ENCODE assay signal across 8 mouse cellular contexts in the genomic region with DNA sequence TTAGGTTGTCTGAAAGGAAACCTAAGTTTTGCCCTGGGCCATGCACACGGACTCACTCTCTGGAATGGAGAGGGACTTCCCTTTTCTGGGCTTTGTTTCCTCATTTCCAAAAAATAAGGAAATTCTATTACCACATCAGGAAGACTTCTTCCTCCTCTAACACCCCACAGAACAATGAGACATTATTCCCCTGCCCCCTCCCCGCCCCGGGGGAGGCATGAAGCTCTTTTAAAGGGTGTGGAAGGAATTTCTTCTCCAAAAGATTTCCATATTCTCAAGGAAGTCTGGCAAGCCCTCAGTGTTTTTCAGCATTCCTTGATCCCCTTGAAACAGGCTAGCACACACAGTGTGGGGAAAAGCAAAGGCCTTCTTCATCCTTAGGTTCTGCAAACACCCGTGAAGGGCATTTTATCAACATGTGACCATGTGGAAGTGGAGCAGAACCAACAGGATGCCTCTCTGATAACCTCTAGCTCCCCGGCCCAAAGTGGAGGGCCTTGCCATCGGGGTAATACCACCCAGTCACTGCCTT.
A peak's percentile ranks its signal among the peaks of the same experiment; 100 is the strongest.
DNase-seq lines count a peak whose midpoint lies in the region; ATAC-seq and TF ChIP-seq lines count a peak whose summit lies in the region.

No protein-coding gene starts in this region.

- H3K9me3 ChIP-seq in midbrain, embryonic 11.5 days (ENCODE audit: control insufficient read depth, low read length), result no peaks in the 10 kb centered on the region
- no peaks in the 10 kb centered on the region for H3K9me3 ChIP-seq in midbrain, embryonic 15.5 days
- no peaks in the 10 kb centered on the region for H3K9me3 ChIP-seq in heart, embryonic 10.5 days
- no peaks in the 10 kb centered on the region for H3K9me3 ChIP-seq in midbrain, postnatal 0 days (ENCODE audit: low read length)

- no peaks in the 10 kb centered on the region for H3K27me3 ChIP-seq in midbrain, embryonic 11.5 days (ENCODE audit: control insufficient read depth, insufficient read depth, low read length)
- no peaks in the 10 kb centered on the region for H3K27me3 ChIP-seq in midbrain, embryonic 15.5 days (replicated peaks)
- H3K27me3 ChIP-seq in heart, embryonic 10.5 days (ENCODE audit: insufficient read depth, poor library complexity, severe bottlenecking), result no peaks in the 10 kb centered on the region
- H3K27me3 ChIP-seq in midbrain, postnatal 0 days (ENCODE audit: insufficient read depth, low read length), result no peaks in the 10 kb centered on the region

- peaks cover 13% of the 10 kb centered on the region for H3K4me1 ChIP-seq in midbrain, embryonic 11.5 days (ENCODE audit: control insufficient read depth, insufficient read depth, low read length)
- H3K4me1 ChIP-seq in midbrain, embryonic 15.5 days, result peaks cover 15% of the 10 kb centered on the region
- H3K4me1 ChIP-seq in heart, embryonic 10.5 days, result peaks cover 31% of the 10 kb centered on the region
- peaks cover 5% of the 10 kb centered on the region; the same call in 1 of the 2 replicates for H3K4me1 ChIP-seq in midbrain, postnatal 0 days (ENCODE audit: insufficient read depth, low read length)

- 75% methylated on average over 6 of the region's 6 CpGs for WGBS in midbrain, embryonic 11.5 days
- 75% methylated on average over 6 of the region's 6 CpGs for WGBS in midbrain, embryonic 15.5 days
- WGBS in heart, embryonic 10.5 days, result 41% methylated on average over 6 of the region's 6 CpGs
- 74% methylated on average over 6 of the region's 6 CpGs for WGBS in midbrain, postnatal 0 days

- TF ChIP-seq CTCF in midbrain, postnatal 0 days (IDR thresholded peaks at IDR 0.05), result no peak

- DNase-seq in midbrain, embryonic 11.5 days (ENCODE audit: low spot score, missing footprints), result peak; percentile 78
- DNase-seq in heart, embryonic 10.5 days (ENCODE audit: low spot score), result no peak
- DNase-seq in kidney, postnatal 25 days, result peak; percentile 55 to 83
- DNase-seq in skeletal muscle tissue, adult 2 months (ENCODE audit: low read depth, low spot score), result peak; percentile 45
- no peak for DNase-seq in right cerebral cortex, postnatal 25 days
- no peak for DNase-seq in layer of hippocampus, adult 18-20 months (ENCODE audit: low spot score in 2 of 2)
- no peak for DNase-seq in midbrain, postnatal 0 days (ENCODE audit: low spot score)

- no peak for ATAC-seq in midbrain, embryonic 11.5 days (ENCODE audit: low FRiP score)
- ATAC-seq in midbrain, embryonic 15.5 days (replicated peaks), result no peak
- no peak for ATAC-seq in midbrain, postnatal 0 days (ENCODE audit: low FRiP score)

- H3K4me2 ChIP-seq in midbrain, embryonic 11.5 days, result no peak overlapping the region
- no peak overlapping the region for H3K4me2 ChIP-seq in midbrain, embryonic 15.5 days
- no peak overlapping the region for H3K4me2 ChIP-seq in midbrain, postnatal 0 days (ENCODE audit: low read depth, low read length, poor library complexity, severe bottlenecking)

- no peaks in the 10 kb centered on the region for H3K36me3 ChIP-seq in midbrain, embryonic 11.5 days (ENCODE audit: control insufficient read depth, insufficient read depth, low read length)
- H3K36me3 ChIP-seq in midbrain, embryonic 15.5 days (replicated peaks), result no peaks in the 10 kb centered on the region
- no peaks in the 10 kb centered on the region for H3K36me3 ChIP-seq in heart, embryonic 10.5 days
- no peaks in the 10 kb centered on the region for H3K36me3 ChIP-seq in midbrain, postnatal 0 days (ENCODE audit: insufficient read depth, low read length)

- H3K27ac ChIP-seq in midbrain, embryonic 11.5 days (ENCODE audit: low read depth, low read length), result no peak overlapping the region
- no peak overlapping the region for H3K27ac ChIP-seq in midbrain, embryonic 15.5 days
- H3K27ac ChIP-seq in heart, embryonic 10.5 days, result peak overlapping the region; percentile 42
- H3K27ac ChIP-seq in midbrain, postnatal 0 days (ENCODE audit: low read depth, low read length), result no peak overlapping the region

- H3K4me3 ChIP-seq in midbrain, embryonic 11.5 days (ENCODE audit: low read depth, low read length), result no peak overlapping the region
- no peak overlapping the region for H3K4me3 ChIP-seq in midbrain, embryonic 15.5 days
- no peak overlapping the region for H3K4me3 ChIP-seq in heart, embryonic 10.5 days
- H3K4me3 ChIP-seq in midbrain, postnatal 0 days (ENCODE audit: low read depth, low read length), result no peak overlapping the region

- no peak overlapping the region for H3K9ac ChIP-seq in midbrain, embryonic 11.5 days (ENCODE audit: low read length)
- no peak overlapping the region for H3K9ac ChIP-seq in midbrain, embryonic 15.5 days
- H3K9ac ChIP-seq in midbrain, postnatal 0 days (replicated peaks; ENCODE audit: low read length, poor library complexity, severe bottlenecking), result no peak overlapping the region

Comparison
In these comparisons a context has a peak if more than half of its experiments do, and no peak if none do; other contexts are left out.
1. DNase-seq: peak in midbrain, embryonic 11.5 days (single experiment), kidney, postnatal 25 days (2 of 2) and skeletal muscle tissue, adult 2 months (single experiment); none in heart, embryonic 10.5 days (single experiment), right cerebral cortex, postnatal 25 days (single experiment), layer of hippocampus, adult 18-20 months (0 of 2) and midbrain, postnatal 0 days (single experiment).